Mouse (Mus musculus): ENCODE results near the gene Zfp217.

The Zfp217 gene

GRCm38 (mm10) chr2:170134026-170134690, 13.7 kb downstream of the Zfp217 start:
- DNase-seq (ENCODE audit: low spot score in 2 of 2), result no peak

GRCm38 (mm10) chr2:170133093-170133731, 14.7 kb downstream of the Zfp217 start:
- peak; percentile 64 to 72 for DNase-seq (ENCODE audit: low spot score in 2 of 2)

- no peak for DNase-seq (ENCODE audit: low spot score in 2 of 2)
Measured at GRCm38 (mm10) chr2:170132716-170133092, 15.2 kb downstream of the Zfp217 start.

GRCm38 (mm10) chr2:170131981-170132460, 15.9 kb downstream of the Zfp217 start:
- no peak for DNase-seq (ENCODE audit: low spot score in 2 of 2)

DNA sequence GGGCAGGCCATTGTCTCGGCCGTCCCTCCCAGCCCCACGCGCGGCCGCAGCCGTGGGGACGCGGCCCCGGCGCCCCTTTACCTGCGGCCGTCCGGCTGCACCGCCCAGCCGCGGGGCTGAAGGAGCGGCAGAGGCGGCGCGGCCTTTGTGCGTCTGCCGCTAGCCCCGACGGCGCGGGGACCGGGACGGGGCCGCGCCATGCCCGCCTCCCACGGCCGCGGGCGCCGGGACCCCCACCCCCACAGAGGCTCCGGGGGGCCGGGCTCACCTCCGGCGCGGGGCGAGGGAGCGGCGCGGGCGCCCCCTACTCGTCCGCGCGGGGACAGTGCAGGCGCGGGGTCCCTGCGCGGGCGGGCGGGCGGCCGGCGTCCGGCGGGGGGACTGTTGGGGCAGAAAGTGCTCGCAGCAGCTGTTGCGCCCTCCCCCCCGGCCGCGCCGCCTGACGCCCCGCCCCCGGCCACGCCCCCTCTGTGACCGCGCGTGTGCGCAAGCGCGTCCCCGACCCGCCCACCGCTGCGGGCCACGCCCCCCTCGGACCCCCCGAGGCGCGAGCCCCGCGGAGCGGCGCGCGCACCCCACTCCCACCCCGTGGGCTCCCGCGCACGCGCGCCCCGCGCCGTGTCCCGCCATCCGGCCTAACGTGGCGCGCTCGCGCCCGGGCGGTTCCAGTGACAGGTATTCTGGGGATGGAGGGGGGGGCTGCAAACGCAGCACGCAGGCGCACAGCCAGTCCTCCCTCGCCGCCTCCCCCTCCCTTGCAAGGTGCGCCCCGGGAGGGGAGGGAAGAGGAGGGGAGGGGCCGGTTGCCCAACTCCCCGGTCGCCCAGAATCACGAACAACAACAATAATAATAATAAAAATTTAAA, 16.9 kb downstream of the Zfp217 start:
- DNase-seq (ENCODE audit: low spot score in 2 of 2), result peak; percentile 83 to 90

GRCm38 (mm10) chr2:170129923-170130779, 17.8 kb downstream of the Zfp217 start:
- DNase-seq (ENCODE audit: low spot score in 2 of 2), result peak; percentile 49 to 57

GRCm38 (mm10) chr2:170129248-170129922, 18.5 kb downstream of the Zfp217 start:
- no peak for DNase-seq (ENCODE audit: low spot score in 2 of 2)

DNA sequence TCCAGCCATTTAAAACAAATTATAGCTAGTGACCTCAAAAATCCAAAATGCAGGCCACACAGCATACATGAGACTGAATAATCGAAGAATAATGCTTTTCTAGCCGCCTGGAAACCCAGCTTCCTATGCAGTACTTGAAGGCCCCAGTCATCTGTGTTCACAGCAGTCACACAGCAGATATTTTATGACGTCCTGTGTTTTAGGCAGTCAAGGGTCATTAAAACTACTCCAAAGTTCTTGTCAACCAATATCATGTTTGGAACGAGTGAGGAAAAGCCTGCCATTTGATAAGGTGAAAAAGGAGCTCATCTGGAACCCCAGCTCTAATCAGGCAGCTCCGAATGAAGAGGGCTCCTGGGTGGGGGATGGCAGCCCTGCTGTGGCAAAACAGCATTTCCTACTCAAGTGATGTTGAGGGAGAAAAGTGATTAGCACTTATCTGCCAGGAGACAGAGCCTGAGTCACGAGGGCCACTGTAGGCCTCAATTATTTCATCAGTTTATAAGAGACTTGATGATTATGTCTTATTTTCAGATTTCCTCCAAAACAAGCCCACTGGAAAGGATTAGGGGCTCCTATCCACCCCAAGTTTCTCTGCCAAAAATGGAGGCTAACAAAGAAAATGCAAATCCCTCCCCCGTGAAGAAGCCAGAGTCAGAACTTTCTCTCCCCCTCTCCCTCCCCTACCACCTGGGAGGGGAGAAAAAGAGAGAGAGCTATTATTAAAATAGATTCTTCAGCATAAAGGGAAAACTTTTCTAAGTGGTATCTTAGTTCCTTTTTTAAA, 19.2 kb downstream of the Zfp217 start:
- DNase-seq (ENCODE audit: low spot score in 2 of 2), result no peak

DNA sequence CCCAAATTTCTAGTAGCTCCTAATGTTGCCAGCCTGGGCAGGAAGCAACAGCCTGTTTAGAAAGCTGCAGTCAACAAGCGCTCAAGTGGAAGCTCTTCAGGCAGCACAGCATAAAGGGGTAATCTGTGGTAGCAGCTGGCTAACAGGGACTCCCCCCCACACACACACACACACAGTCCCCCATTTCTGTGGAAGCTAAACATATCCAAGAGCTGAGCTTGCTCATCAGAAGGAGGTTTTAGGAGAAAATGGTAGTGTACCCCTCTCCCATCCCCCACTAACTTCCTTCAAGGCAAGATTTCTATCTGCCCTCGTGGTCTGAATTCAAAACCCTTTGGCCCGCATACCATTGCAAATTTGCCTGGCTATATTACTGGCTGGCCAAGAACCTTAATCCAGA, 20.4 kb downstream of the Zfp217 start:
- DNase-seq (ENCODE audit: low spot score in 2 of 2), result no peak

- no peak for DNase-seq (ENCODE audit: low spot score in 2 of 2)
Measured at GRCm38 (mm10) chr2:170126266-170126665, 21.6 kb downstream of the Zfp217 start.

GRCm38 (mm10) chr2:170122197-170122596, 25.7 kb downstream of the Zfp217 start:
- no peak for DNase-seq (ENCODE audit: low spot score in 2 of 2)

DNA sequence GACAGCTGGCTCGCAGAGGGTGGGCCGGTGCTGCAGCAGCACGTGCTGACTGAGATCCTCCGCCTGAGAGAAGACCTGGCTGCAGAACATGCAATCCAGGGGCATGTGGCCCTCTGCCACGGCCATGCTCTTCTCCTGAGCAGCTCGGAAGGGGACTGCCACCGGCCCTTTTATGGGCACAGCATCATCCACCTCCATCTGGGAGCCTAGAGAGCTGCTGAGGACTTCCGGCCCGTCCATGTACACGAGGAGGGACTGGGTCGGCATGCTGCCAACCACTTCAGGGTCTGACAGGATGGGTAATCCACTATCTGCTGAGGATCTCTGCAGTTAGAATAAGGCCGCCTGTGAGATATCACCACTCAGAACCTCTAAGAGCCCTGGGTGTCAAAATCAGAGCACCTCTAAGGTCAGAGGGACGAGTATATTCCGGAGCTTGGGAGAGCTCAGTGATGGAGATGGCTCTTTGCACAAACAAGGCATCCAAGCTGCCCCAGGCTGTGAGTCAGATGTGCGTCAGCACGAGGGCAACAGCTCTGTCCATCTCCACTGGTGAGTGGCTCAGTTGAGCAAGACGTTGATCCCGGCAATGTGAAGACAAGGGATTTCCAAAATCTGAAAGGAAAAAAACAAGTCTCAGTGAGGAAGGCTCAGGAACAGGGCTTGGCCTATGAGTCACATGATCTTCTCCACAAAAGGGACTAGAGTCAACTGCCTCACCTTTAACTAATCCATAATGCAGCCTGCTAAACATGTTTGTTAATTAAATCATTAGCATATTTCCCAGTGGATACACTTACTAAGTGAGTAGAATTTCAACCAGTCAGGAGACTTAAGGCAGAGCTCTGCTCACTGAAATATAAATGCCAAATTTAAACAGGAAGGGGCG, 27.5 kb downstream of the Zfp217 start:
- no peak for DNase-seq (ENCODE audit: low spot score in 2 of 2)

- peak; percentile 49 to 71 for DNase-seq (ENCODE audit: low spot score in 2 of 2)
Measured at GRCm38 (mm10) chr2:170116704-170117281, 31.1 kb downstream of the Zfp217 start.

- DNase-seq (ENCODE audit: low spot score in 2 of 2), result no peak
Measured at GRCm38 (mm10) chr2:170110306-170110705, 37.6 kb downstream of the Zfp217 start.

DNA sequence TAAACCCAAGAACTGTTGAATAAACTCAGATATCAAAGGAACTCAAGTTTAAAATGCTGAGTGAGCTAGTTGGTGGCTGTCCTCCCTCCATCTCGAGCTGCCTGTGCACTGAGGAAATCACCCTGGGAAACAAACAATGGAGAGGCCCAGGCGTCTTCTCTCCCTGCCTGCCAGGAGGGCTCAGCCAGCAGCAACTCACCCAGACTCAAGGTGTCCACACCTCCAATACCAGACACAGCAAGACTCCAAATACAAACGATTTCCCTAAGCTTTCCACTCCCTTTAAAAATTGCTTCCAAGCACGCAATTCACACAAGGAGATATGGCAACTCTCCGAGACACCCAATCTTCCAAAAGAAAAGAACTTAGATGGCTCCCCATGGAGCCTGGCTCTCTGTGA, 38.4 kb downstream of the Zfp217 start:
- DNase-seq (ENCODE audit: low spot score in 2 of 2), result no peak

- no peak for DNase-seq (ENCODE audit: low spot score in 2 of 2)
Measured at GRCm38 (mm10) chr2:170107791-170108190, 40.1 kb downstream of the Zfp217 start.

DNA sequence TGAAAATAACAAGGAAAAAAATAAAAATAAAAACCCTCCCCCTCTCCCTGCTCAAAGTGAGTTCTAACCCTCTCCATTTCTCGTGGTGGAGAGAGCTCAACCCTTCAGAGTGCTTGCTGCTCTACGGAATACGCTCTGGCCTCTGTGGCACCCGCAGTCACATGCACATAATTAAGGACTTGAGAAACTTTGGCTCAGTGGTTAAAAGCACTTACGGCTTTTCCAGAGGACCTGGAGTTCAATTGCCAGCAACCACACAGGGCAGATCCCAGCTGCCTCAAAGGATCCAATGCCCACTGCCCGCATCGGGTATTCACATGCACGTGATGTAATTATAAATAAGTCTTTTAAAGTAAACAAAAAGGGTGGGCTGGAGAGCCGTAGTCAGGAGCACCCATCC, 41.9 kb downstream of the Zfp217 start:
- DNase-seq (ENCODE audit: low spot score in 2 of 2), result no peak

DNA sequence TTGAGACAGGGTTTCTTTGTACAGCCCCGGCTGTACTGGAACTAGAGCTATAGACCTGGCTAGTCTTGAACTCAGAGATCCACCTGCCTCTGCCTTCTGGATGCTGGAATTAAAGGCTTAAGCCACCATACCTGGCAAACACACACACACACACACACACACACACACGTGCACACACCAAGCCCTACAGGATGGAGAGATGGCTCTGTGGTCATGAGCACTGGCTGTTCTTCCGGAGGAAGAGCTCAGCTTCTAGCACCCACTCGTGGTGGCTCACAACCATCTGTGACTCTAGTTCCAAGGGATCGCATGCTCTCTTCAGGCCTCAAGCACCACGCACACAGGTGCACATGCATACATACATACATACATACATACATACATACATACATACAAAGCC, 43.5 kb downstream of the Zfp217 start:
- no peak for DNase-seq (ENCODE audit: low spot score in 2 of 2)

GRCm38 (mm10) chr2:170103852-170104251, 44.1 kb downstream of the Zfp217 start:
- peak in 1 of 2 experiments; percentile 76 for DNase-seq (ENCODE audit: low spot score in 2 of 2)

Measured in spleen, postnatal 10 days (tissue).